Mouse (Mus musculus) embryonic facial prominence, embryonic 11.5 days (tissue): ENCODE data around the gene Micu1. TPM values are rescaled to one million over a fixed set of nuclear protein-coding genes. Genes with fewer than 3 reads are reported as not detected.

ENCODE experiments used
- ATAC-seq: fragments of 200-750 bp; cut with Nextera tagmentation; replicated peaks from 2 replicates; pipeline ENCODE4 v1.8.0; 2017; ENCODE audit warnings: low read depth; ENCODE audit not compliant: insufficient number of reproducible peaks, low FRiP score, low TSS enrichment
- DNase-seq: peaks from one replicate; pipeline ENCODE4 v3.0.0-alpha.2; 2015; ENCODE audit warnings: low spot score
- H3K27ac ChIP-seq: fragments of 300-500 bp; sonication (generic); replicated peaks from 2 replicates; pipeline ENCODE4 v1.5.1; 2014; ENCODE audit warnings: mild to moderate bottlenecking, low read depth, low read length, control low read depth
- H3K27me3 ChIP-seq: fragments of 300-500 bp; sonication (generic); 2 replicates; pipeline ENCODE4 v1.6.1; 2014; ENCODE audit warnings: mild to moderate bottlenecking, low read length, moderate library complexity, mixed read lengths; ENCODE audit not compliant: control insufficient read depth, insufficient read depth
- H3K36me3 ChIP-seq: fragments of 300-500 bp; sonication (generic); replicated peaks from 2 replicates; pipeline ENCODE4 v1.6.1; 2014; ENCODE audit warnings: low read depth, mild to moderate bottlenecking, low read length, moderate library complexity, mixed read lengths; ENCODE audit not compliant: control insufficient read depth, insufficient read depth
- H3K4me1 ChIP-seq: fragments of 300-500 bp; sonication (generic); 2 replicates; pipeline ENCODE4 v1.6.1; 2014; ENCODE audit warnings: low read length, mixed read lengths; ENCODE audit not compliant: control insufficient read depth, insufficient read depth
- H3K4me2 ChIP-seq: fragments of 300-500 bp; sonication (generic); 2 replicates; pipeline ENCODE4 v1.6.1; 2014; ENCODE audit warnings: low read depth, mild to moderate bottlenecking, control low read depth, low read length, moderate library complexity
- H3K4me3 ChIP-seq: fragments of 300-500 bp; sonication (generic); 2 replicates; pipeline ENCODE4 v1.5.1; 2014; ENCODE audit warnings: low read depth, low read length, control low read depth
- H3K9ac ChIP-seq: fragments of 300-500 bp; sonication (generic); replicated peaks from 2 replicates; pipeline ENCODE4 v1.6.1; 2014; ENCODE audit warnings: mild to moderate bottlenecking, control low read depth, low read length
- H3K9me3 ChIP-seq: fragments of 300-500 bp; sonication (generic); replicated peaks from 2 replicates; pipeline ENCODE4 v1.6.1; 2016; ENCODE audit warnings: mild to moderate bottlenecking, low read length, inconsistent platforms, mixed read lengths; ENCODE audit not compliant: control insufficient read depth
- WGBS: fragments of 180-500 bp; shearing (Covaris S2); extraction: QIAGEN DNeasy Blood & Tissue Kit; methylation state at CpG from one replicate; pipeline ENCODE4 v1.1.7; 2014; 5-methylcytosine and 5-hydroxymethylcytosine counted together
- polyA plus RNA-seq: library from polyadenylated mRNA; unstranded; fragments of >200 nt; fragmentation: Nextera tagmentation; extraction: Ambion mirVana; gene quantifications from 2 replicates; pipeline ENCODE4 v1.2.1, GENCODE M21; 2014

Micu1 gene
- polyA plus RNA-seq, 1 experiment from 2014 or later = 52.6 TPM

DNA sequence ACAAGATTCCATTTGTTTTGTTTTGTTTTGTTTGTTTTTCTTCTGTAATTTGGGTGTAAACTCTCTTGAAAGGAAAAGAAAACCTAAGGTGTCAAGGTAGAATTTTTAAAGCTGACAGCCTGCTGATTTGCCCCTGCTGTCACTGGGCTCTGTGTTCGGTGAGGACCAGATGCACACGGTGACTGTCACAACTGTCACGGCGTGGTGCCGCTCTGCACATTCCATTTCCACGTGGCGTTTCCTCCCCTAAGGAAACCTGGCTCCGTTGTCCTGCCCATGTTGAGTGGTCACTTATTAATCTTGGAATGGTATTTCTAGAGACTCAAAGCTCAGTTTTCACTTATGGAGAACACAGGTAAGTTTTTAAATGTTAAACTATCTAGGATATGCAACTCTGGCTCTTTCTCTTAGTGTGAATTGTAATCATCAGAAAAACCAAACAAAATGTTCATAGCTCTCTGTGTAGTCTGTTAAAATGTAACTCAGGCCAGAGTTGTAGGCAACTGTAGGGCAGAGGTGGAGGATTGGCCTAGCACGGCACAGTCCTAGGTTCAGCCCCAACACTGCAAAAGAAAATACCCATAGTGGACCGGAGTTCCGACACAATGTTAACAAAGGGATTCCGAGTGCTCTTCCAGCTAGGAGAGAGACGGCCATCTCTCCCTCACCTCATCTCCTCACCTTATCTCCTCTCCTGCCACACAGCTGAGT lies 66.2 kb downstream of the Micu1 start:
- H3K27me3 ChIP-seq = no peaks in the 10 kb centered on the region
- H3K4me2 ChIP-seq = no peak overlapping the region
- H3K9me3 ChIP-seq = no peaks in the 10 kb centered on the region
- H3K4me3 ChIP-seq = no peak overlapping the region
- H3K36me3 ChIP-seq = no peaks in the 10 kb centered on the region
- DNase-seq (no peak), ATAC-seq (no peak)
- H3K27ac ChIP-seq = no peak overlapping the region
- WGBS = 77% methylated on average over 13 of the region's 13 CpGs
- H3K9ac ChIP-seq = no peak overlapping the region
- no peaks in the 10 kb centered on the region for H3K4me1 ChIP-seq

- DNase-seq = no peak
- Histone ChIP-seq H3K4me3 (no peak overlapping the region), H3K27ac (no peak overlapping the region), H3K4me1 (no peaks in the 10 kb centered on the region), H3K9ac (no peak overlapping the region), H3K36me3 (no peaks in the 10 kb centered on the region), H3K27me3 (no peaks in the 10 kb centered on the region), H3K4me2 (no peak overlapping the region), H3K9me3 (no peaks in the 10 kb centered on the region)
- 91% methylated on average over 6 of the region's 6 CpGs for WGBS
- no peak for ATAC-seq
Observed at GRCm38 (mm10) chr10:59771375-59772048, 69.2 kb downstream of the Micu1 start.

GRCm38 (mm10) chr10:59772049-59772397 lies 69.7 kb downstream of the Micu1 start:
- Histone ChIP-seq H3K27me3 (no peaks in the 10 kb centered on the region), H3K9me3 (no peaks in the 10 kb centered on the region), H3K4me3 (no peak overlapping the region), H3K9ac (no peak overlapping the region), H3K4me1 (no peaks in the 10 kb centered on the region), H3K4me2 (no peak overlapping the region), H3K27ac (no peak overlapping the region), H3K36me3 (no peaks in the 10 kb centered on the region)
- no peak for ATAC-seq
- no peak for DNase-seq
- 88% methylated on average over 2 of the region's 2 CpGs for WGBS

- H3K27me3 ChIP-seq = no peaks in the 10 kb centered on the region
- no peak overlapping the region for H3K9ac ChIP-seq
- DNase-seq (no peak), ATAC-seq (no peak)
- no peak overlapping the region for H3K4me3 ChIP-seq
- H3K4me2 ChIP-seq = no peak overlapping the region
- no peaks in the 10 kb centered on the region for H3K36me3 ChIP-seq
- no peaks in the 10 kb centered on the region for H3K4me1 ChIP-seq
- WGBS = 88% methylated on average over 13 of the region's 13 CpGs
- H3K9me3 ChIP-seq = no peaks in the 10 kb centered on the region
- H3K27ac ChIP-seq = no peak overlapping the region
Observed at GRCm38 (mm10) chr10:59773441-59774140, 71.3 kb downstream of the Micu1 start.

DNA sequence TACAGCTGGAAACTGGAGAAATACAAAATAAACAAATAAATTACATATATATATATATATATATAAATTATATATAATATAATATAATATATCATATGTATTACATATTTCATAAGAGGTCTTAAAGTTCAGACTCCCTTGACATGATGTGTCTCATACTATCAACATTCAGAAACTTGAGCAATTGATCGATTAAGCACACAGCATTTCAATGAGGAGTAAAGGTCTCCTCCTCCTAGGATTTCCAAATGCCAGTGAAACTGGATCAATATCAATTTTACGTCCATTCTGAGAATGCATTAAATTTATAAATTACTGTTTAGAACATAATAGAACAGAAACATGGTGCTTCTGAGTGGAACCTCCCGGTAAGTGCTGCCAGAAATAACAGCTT lies 71.9 kb downstream of the Micu1 start:
- DNase-seq (no peak), ATAC-seq (no peak)
- Histone ChIP-seq H3K27ac (no peak overlapping the region), H3K27me3 (no peaks in the 10 kb centered on the region), H3K4me2 (no peak overlapping the region), H3K36me3 (no peaks in the 10 kb centered on the region), H3K9ac (no peak overlapping the region), H3K4me1 (no peaks in the 10 kb centered on the region), H3K9me3 (no peaks in the 10 kb centered on the region), H3K4me3 (no peak overlapping the region)
- WGBS = 92% methylated on average over 3 of the region's 3 CpGs

- no peak overlapping the region for H3K9ac ChIP-seq
- no peaks in the 10 kb centered on the region for H3K4me1 ChIP-seq
- no peak overlapping the region for H3K4me3 ChIP-seq
- DNase-seq (no peak), ATAC-seq (no peak)
- 78% methylated on average over 3 of the region's 3 CpGs for WGBS
- no peaks in the 10 kb centered on the region for H3K36me3 ChIP-seq
- H3K27me3 ChIP-seq = no peaks in the 10 kb centered on the region
- H3K4me2 ChIP-seq = no peak overlapping the region
- no peaks in the 10 kb centered on the region for H3K9me3 ChIP-seq
- no peak overlapping the region for H3K27ac ChIP-seq
Observed at GRCm38 (mm10) chr10:59777246-59777645, 75.0 kb downstream of the Micu1 start.

DNA sequence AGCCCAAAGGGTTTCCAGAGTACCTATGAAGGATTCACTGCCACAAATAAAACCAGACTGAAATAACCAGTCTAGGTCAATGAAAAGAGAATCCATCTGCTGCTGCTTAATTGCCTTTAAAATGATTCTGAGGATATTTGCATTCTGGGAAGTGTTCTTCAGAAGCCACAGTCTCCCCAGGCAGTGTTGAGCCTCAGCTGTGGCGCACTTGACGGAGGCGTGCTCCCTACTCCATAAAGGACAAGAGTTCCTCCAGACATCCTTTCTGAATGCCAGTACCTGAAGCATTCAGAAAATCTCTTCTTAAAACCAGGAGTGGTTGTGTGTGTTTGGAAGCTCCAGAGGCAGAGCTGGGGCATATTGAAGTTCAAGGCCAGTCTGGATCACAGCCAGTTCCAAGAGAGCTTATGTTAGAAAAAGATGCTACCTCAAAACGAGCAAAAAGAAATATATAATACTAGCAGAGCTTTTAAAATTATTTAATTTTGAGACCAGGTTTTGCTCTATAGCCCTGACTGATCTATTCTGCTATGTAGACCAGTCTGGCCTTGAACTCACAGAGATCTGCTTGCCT lies 75.9 kb downstream of the Micu1 start:
- Histone ChIP-seq H3K4me3 (no peak overlapping the region), H3K27me3 (no peaks in the 10 kb centered on the region), H3K4me2 (no peak overlapping the region), H3K9ac (no peak overlapping the region), H3K36me3 (no peaks in the 10 kb centered on the region), H3K27ac (no peak overlapping the region), H3K9me3 (no peaks in the 10 kb centered on the region), H3K4me1 (no peaks in the 10 kb centered on the region)
- no peak for ATAC-seq
- 84% methylated on average over 4 of the region's 4 CpGs for WGBS
- DNase-seq = no peak

GRCm38 (mm10) chr10:59780698-59781097 lies 78.4 kb downstream of the Micu1 start:
- H3K36me3 ChIP-seq = no peaks in the 10 kb centered on the region
- no peak for ATAC-seq
- H3K27me3 ChIP-seq = no peaks in the 10 kb centered on the region
- H3K4me2 ChIP-seq = no peak overlapping the region
- no peak for DNase-seq
- no peak overlapping the region for H3K9ac ChIP-seq
- WGBS = 14% methylated on average over 3 of the region's 3 CpGs
- no peak overlapping the region for H3K4me3 ChIP-seq
- no peaks in the 10 kb centered on the region for H3K9me3 ChIP-seq
- H3K27ac ChIP-seq = no peak overlapping the region
- H3K4me1 ChIP-seq = no peaks in the 10 kb centered on the region; the same call in 1 of the 2 replicates
